Comparison of ENCODE assay signal across 8 mouse cellular contexts in the genomic region with DNA sequence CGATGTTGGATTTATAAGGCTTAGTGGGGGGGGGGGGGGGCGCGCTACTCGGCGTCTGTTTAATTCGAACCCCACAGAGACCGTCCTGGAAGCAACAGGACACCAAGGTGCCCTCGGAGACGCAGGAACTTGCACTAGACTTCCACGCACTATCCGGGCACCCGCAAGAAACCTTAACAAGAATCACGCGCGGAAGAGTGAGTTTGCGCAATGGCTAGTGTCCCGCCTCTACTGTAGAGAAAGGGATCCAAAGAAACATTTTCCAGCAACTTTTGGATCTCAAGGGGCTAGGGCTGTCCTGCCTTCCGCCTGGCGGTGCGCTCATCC. TPM values are rescaled to one million over a fixed set of nuclear protein-coding genes. Genes with fewer than 3 reads are reported as not detected.
DNase-seq lines count a peak whose midpoint lies in the region; ATAC-seq and TF ChIP-seq lines count a peak whose summit lies in the region.

No protein-coding gene starts in this region.

- H3K27me3 ChIP-seq in embryonic facial prominence, embryonic 15.5 days = no peaks in the 10 kb centered on the region
- no peaks in the 10 kb centered on the region for H3K27me3 ChIP-seq in intestine, embryonic 16.5 days (replicated peaks; ENCODE audit: control insufficient read depth, insufficient read depth, low read length)
- peaks cover 6% of the 10 kb centered on the region; the same call in 1 of the 2 replicates for H3K27me3 ChIP-seq in neural tube, embryonic 13.5 days

- no peak for DNase-seq in left cerebral cortex, adult 2 months (ENCODE audit: extremely low spot score in 1 of 2, low spot score in 2 of 2)
- no peak for DNase-seq in left cerebral cortex, adult 9 months (ENCODE audit: low spot score in 2 of 2)
- no peak for DNase-seq in spleen, postnatal 4 days (ENCODE audit: low spot score in 2 of 2)
- DNase-seq in right cerebral cortex, postnatal 10 days (ENCODE audit: low spot score in 2 of 2) = no peak
- no peak for DNase-seq in urinary bladder, postnatal 10 days (ENCODE audit: low spot score)

- peak overlapping the region; percentile 59 for H3K4me3 ChIP-seq in left cerebral cortex, adult 2 months
- H3K4me3 ChIP-seq in embryonic facial prominence, embryonic 15.5 days (replicated peaks) = peak overlapping the region; percentile 77
- H3K4me3 ChIP-seq in intestine, embryonic 16.5 days (ENCODE audit: low read length) = peak overlapping the region; percentile 77
- H3K4me3 ChIP-seq in neural tube, embryonic 13.5 days = peak overlapping the region; percentile 65

- H3K4me2 ChIP-seq in embryonic facial prominence, embryonic 15.5 days (replicated peaks) = peak overlapping the region; percentile 98
- peak overlapping the region; percentile 100 for H3K4me2 ChIP-seq in intestine, embryonic 16.5 days (ENCODE audit: low read depth, low read length)
- H3K4me2 ChIP-seq in neural tube, embryonic 13.5 days = peak overlapping the region; percentile 97

- ATAC-seq in embryonic facial prominence, embryonic 15.5 days (ENCODE audit: insufficient number of reproducible peaks, low FRiP score, low TSS enrichment, low read depth) = no peak
- ATAC-seq in intestine, embryonic 16.5 days = no peak
- ATAC-seq in neural tube, embryonic 13.5 days (ENCODE audit: low read depth) = 0 out of 2 replicates have a peak, but pooled peaks have one; percentile 1

- intact Hi-C loops in left cerebral cortex, adult 2 months (cut with DNase I) = no loop called here

- H3K4me1 ChIP-seq in embryonic facial prominence, embryonic 15.5 days = peaks cover 43% of the 10 kb centered on the region
- H3K4me1 ChIP-seq in intestine, embryonic 16.5 days (ENCODE audit: control insufficient read depth, insufficient read depth, low read length) = peaks cover 54% of the 10 kb centered on the region
- peaks cover 48% of the 10 kb centered on the region for H3K4me1 ChIP-seq in neural tube, embryonic 13.5 days (replicated peaks)

- no peaks in the 10 kb centered on the region for H3K9me3 ChIP-seq in embryonic facial prominence, embryonic 15.5 days (replicated peaks)
- no peaks in the 10 kb centered on the region for H3K9me3 ChIP-seq in intestine, embryonic 16.5 days (ENCODE audit: control insufficient read depth, low read length)
- no peaks in the 10 kb centered on the region for H3K9me3 ChIP-seq in neural tube, embryonic 13.5 days

- WGBS in embryonic facial prominence, embryonic 15.5 days = under 1% methylated on average over 20 of the region's 20 CpGs
- 2% methylated on average over 20 of the region's 20 CpGs for WGBS in intestine, embryonic 16.5 days
- WGBS in neural tube, embryonic 13.5 days = 10% methylated on average over 20 of the region's 20 CpGs

- no peaks in the 10 kb centered on the region for H3K36me3 ChIP-seq in embryonic facial prominence, embryonic 15.5 days
- 0 out of 2 replicates have a peak, but pooled peaks cover 2% of the 10 kb centered on the region for H3K36me3 ChIP-seq in intestine, embryonic 16.5 days (ENCODE audit: control insufficient read depth, insufficient read depth, low read length)
- H3K36me3 ChIP-seq in neural tube, embryonic 13.5 days = no peaks in the 10 kb centered on the region

- no peak overlapping the region for H3K27ac ChIP-seq in left cerebral cortex, adult 2 months
- H3K27ac ChIP-seq in embryonic facial prominence, embryonic 15.5 days (replicated peaks) = peak overlapping the region; percentile 96
- H3K27ac ChIP-seq in intestine, embryonic 16.5 days (ENCODE audit: low read length) = peak overlapping the region; percentile 77
- H3K27ac ChIP-seq in neural tube, embryonic 13.5 days (replicated peaks) = no peak overlapping the region

- peak overlapping the region; percentile 84 for H3K9ac ChIP-seq in embryonic facial prominence, embryonic 15.5 days
- peak overlapping the region; percentile 87 for H3K9ac ChIP-seq in intestine, embryonic 16.5 days (ENCODE audit: low read depth, low read length)
- peak overlapping the region; percentile 83 for H3K9ac ChIP-seq in neural tube, embryonic 13.5 days

- TF ChIP-seq CTCF in left cerebral cortex, adult 2 months (IDR thresholded peaks at IDR 0.05) = no peak

RNA-seq across cellular contexts. Expression of a gene that starts 40.5 kb away (rescaled TPM):
- 10 to 100 TPM; 33.6 to 40.1 TPM for total RNA-seq in left cerebral cortex, adult 2 months (2021)
- 23.4 and 25.9 TPM in 2 replicates for polyA plus RNA-seq in embryonic facial prominence, embryonic 15.5 days (2015; fragmentation: Nextera tagmentation; extraction: Ambion mirVana)
- 18.7 and 21.0 TPM in 2 replicates for polyA plus RNA-seq in intestine, embryonic 16.5 days (2015; fragmentation: Nextera tagmentation; extraction: Ambion mirVana)
- polyA plus RNA-seq in neural tube, embryonic 13.5 days (2015; fragmentation: Nextera tagmentation; extraction: Ambion mirVana) = 7.9 TPM in 2 replicates

Comparison
In these comparisons a context has a peak if more than half of its experiments do, and no peak if none do; other contexts are left out.
1. H3K27ac ChIP-seq: peak in embryonic facial prominence, embryonic 15.5 days (single experiment) and intestine, embryonic 16.5 days (single experiment); none in left cerebral cortex, adult 2 months (single experiment) and neural tube, embryonic 13.5 days (single experiment).
2. Peak in every context shown above with its lines, with median percentiles within 50 percentile points of each other: H3K4me3 ChIP-seq, H3K4me2 ChIP-seq and H3K9ac ChIP-seq.